Mouse (Mus musculus) ES-E14 (cell line): ENCODE data around the gene Them5.

Source experiments
- CHD2 ChIP-seq: IDR thresholded peaks from 2 replicates; pipeline ENCODE4 v1.6.1; 2014; ENCODE audit warnings: mild to moderate bottlenecking, low read depth, low read length, inconsistent platforms
- HCFC1 ChIP-seq: IDR thresholded peaks from 2 replicates; pipeline ENCODE4 v1.6.1; 2012; ENCODE audit warnings: low read length, inconsistent platforms, borderline replicate concordance; ENCODE audit not compliant: insufficient read depth
- ZNF384 ChIP-seq: IDR thresholded peaks from 2 replicates; pipeline ENCODE4 v1.6.1; 2012; ENCODE audit warnings: low read depth, low read length, inconsistent platforms

DNA sequence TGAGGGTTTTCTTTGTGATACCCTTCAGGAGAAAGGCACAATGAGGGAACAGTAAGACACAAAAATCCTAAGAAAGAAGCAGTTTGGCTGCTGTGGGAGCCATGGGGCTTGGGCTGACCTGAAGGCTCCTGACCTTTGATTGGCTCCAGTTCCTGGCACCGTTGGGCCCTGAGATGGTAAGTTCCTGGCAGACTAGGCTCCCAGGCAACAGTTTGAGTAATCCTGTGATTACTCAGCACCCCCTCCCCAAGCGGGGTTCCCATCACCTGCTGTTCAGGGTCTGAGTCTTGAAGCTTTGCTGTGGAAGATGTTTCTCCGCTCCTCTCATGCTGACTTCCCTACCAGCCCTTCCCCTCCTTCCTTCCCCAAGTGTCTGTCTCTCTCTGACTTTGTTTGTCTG is 41.6 kb downstream of the Them5 start:
- TF ChIP-seq HCFC1 (no peak), ZNF384 (no peak), CHD2 (no peak)
